Mouse (Mus musculus): ENCODE data around the gene Ociad2.
"Not testable (repeated sequence)": the region's sequence is repeated elsewhere in the genome, so short reads cannot be mapped to it uniquely, and the experiment has no call there.

Ociad2 gene

DNA sequence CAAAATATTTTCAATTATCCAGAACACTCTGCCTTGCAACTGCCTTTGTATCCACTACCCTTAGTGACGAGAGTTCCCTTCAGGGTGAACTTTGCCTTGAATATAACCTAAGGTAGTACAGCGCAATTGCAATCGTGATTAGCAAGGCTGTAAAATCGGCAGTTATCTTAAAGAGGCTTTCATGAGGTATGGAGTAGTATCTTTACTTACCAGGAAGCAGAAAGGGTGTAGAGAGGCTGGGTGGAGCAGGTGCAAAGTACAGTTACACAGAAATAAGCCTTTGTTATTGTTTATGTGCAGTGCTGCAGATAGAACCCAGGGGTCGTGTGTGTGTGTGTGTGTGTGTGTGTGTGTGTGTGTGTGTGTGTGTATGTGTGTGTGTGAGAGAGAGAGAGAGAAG lies 14.6 kb upstream of the Ociad2 start:
- in situ Hi-C loops (cut with MboI; ENCODE audit: low sequenced_read_pairs), result no loop called here

- in situ Hi-C loops (cut with MboI; ENCODE audit: low sequenced_read_pairs), result no loop called here
Measured at GRCm38 (mm10) chr5:73353978-73354377, 13.2 kb upstream of the Ociad2 start.

- in situ Hi-C loops (cut with MboI; ENCODE audit: low sequenced_read_pairs), result no loop called here
Measured at GRCm38 (mm10) chr5:73353519-73353918, 12.7 kb upstream of the Ociad2 start.

GRCm38 (mm10) chr5:73351796-73352195 lies 11.0 kb upstream of the Ociad2 start:
- in situ Hi-C loops (cut with MboI; ENCODE audit: low sequenced_read_pairs), result no loop called here

DNA sequence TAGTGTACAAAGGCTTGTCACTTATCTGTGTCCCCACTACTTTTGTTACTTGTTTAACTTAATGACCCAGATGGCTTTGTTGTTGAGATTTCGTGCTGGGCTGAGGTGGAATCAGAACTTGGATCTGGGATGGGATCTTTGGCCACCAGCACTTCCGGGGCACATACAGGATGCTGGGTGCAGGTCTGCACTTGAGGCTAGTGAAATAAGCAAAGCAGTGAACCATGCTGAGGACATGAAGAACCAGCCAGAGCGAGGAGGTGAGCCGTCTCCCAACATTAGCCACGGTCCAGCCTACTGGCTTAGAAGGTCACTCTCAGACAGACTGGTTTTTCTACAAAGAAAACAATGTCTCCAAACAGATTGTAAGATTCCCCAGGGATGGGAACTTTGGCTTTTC lies 8.7 kb upstream of the Ociad2 start:
- in situ Hi-C loops (cut with MboI; ENCODE audit: low sequenced_read_pairs), result no loop called here

DNA sequence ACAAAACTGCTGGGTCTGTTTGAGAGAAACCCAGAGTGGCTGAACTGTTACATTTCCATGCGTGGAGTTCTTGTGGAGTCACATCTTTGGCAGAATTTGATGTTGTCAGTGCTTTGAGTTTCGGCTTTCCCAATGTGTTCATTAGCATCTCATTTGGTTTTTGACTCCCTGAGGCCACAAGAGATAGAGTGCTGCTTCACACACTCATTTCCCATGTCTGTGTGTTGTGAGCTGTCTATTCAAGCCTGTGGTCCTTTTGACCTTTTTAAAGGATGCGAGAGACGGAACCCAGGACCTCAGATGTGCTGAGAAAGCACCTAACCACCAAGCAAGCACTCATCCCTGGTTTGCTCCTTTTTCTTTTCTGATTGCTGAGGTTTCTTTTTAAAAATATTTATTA lies 4.4 kb upstream of the Ociad2 start:
- in situ Hi-C loops (cut with MboI; ENCODE audit: low sequenced_read_pairs), result no loop called here

DNA sequence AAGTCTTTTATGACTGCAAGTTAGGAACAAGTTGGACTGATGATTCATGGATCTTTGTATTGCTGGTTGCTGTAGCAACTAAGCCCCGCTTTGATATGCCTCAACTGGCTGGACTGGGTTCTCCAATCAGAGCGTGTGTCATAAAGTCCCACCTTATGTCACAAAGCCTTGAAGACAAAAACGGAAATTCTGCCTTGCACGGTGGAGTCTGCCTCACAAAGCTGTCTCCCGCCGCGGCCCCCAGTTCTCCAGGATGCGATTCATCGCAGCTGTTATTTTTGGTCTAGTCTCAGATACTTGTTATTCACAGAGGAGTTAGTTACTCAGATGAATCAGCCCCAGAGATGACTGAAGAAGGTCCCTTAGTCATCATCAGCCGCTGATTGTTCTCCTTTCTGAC lies 3.5 kb upstream of the Ociad2 start:
- in situ Hi-C loops (cut with MboI; ENCODE audit: low sequenced_read_pairs), result no loop called here

DNA sequence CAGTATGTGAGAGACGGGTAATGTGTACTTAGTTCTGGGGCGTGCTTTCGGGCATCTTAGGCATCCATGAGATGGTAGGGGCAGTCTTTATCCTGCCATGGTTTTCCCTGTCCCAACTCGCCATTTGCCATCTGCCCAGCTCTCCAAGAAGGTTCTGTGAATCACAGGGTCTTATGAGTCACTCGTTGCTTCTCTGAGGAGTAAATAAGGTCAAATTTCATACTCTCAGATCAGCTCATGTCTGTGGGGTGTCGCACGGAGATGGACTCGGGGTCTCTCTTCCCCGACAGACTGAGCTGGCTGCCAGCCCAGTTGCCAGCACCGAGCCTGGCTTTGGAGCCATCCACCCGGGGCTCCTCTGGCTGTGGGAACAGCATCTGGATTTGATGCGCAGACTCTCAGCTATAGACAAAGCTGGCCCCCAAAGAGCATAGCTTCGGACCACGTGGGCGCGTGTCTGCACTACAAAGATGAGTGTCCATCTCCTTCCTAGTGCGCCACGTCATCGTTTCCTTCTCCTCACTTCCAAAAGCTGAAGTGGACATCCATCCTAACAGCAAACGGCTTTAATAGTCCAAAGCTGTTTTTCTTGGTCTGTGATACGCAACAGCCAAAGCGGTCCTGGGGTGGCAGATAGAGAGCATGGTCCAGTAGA lies 2.0 kb upstream of the Ociad2 start:
- in situ Hi-C loops (cut with MboI; ENCODE audit: low sequenced_read_pairs), result no loop called here

DNA sequence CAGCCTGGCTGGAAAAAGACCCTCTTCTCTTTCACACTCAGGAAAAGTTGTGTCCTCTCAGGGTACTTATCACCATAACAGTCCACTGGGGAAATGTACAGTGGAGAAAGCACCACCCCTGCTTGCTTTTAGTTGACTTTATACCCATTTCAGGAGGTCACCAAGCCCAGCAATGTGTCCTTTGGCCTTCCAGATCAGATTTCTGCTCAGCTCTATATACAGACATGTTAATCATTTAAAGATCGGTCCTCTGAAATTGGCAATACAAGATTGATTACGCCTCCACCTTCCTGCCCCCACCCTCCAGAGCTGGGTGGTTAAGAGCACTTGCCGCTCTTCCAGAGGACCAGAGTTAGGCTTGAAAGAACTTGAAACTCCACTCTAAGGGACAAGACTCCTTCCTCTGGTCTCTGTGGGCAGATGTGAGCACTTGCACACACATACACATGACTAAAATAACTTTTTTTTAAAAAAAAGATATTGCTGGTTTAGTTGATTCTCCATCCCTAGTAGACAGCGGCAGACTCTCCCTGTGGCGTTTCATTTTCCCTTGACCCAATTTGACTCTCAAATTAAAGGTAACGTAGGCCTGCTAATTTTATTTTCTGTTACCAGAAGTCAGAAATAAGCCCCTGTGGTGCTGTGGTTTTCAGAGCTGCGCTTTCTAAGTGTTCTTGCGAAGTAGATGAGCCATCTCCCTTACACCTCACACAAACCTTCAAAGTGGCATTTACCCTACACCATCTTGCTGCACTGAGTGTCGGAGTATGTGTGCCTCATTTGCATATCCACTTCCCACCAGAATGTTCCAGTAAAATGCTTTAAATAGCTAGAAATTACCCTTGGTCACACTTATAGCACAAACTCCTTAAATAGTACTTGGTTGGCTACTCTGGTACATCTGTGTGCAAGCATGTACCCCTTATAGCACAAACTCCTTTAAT lies 777 bp downstream of the Ociad2 start:
- in situ Hi-C loops (cut with MboI; ENCODE audit: low sequenced_read_pairs), result no loop called here

- in situ Hi-C loops (cut with MboI; ENCODE audit: low sequenced_read_pairs), result no loop called here
Measured at GRCm38 (mm10) chr5:73338832-73339163, 2.0 kb downstream of the Ociad2 start.

- in situ Hi-C loops (cut with MboI; ENCODE audit: low sequenced_read_pairs), result no loop called here
Measured at GRCm38 (mm10) chr5:73337961-73338831, 2.6 kb downstream of the Ociad2 start.

- in situ Hi-C loops (cut with MboI; ENCODE audit: low sequenced_read_pairs), result no loop called here
Measured at GRCm38 (mm10) chr5:73336448-73336847, 4.4 kb downstream of the Ociad2 start.

GRCm38 (mm10) chr5:73331002-73331401 lies 9.8 kb downstream of the Ociad2 start:
- in situ Hi-C loops (cut with MboI; ENCODE audit: low sequenced_read_pairs), result no loop called here

GRCm38 (mm10) chr5:73324526-73325170 lies 16.2 kb downstream of the Ociad2 start:
- in situ Hi-C loops (cut with MboI; ENCODE audit: low sequenced_read_pairs), result no loop called here

- in situ Hi-C loops (cut with MboI; ENCODE audit: low sequenced_read_pairs), result no loop called here
Measured at GRCm38 (mm10) chr5:73323602-73324001, 17.2 kb downstream of the Ociad2 start.

DNA sequence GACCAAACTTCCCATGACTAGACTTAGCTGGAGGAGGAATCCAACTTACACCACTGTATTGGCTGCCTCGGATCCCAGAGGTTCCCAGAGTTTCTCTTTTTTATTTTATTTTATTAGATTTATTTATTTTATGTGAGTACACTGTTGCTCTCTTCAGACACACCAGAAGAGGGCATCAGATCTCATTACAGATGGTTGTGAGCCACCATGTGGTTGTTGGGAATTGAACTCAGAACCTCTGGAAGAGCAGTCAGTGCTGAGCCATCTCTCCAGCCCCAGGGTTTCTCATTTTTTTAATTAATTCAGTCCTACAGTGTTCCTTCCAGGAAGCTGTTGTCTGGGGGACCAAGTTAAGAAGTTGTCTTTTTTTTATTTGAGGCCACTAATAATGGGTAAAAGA lies 18.1 kb downstream of the Ociad2 start:
- in situ Hi-C loops (cut with MboI; ENCODE audit: low sequenced_read_pairs), result not testable (repeated sequence)

DNA sequence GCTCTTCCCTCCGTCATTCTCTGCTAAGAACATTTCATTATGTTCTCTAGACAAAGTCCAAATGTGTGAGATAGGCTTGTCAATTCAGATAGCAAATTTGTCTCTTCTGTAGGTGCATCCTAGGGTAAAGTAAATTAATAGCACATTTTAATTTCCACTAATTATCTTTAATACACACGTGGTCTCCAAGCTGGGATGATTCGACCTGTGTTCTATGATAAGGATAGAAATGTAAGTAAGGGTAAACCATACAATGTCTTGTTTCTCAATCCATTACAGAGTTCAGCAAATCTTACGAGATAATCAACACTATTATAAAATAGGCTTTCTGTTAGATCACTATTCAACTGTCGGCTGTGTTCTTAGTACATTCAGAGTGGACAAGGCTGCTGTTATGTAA lies 21.5 kb downstream of the Ociad2 start:
- in situ Hi-C loops (cut with MboI; ENCODE audit: low sequenced_read_pairs), result no loop called here

- in situ Hi-C loops (cut with MboI; ENCODE audit: low sequenced_read_pairs), result no loop called here
Measured at GRCm38 (mm10) chr5:73314654-73315053, 26.2 kb downstream of the Ociad2 start.

- in situ Hi-C loops (cut with MboI; ENCODE audit: low sequenced_read_pairs), result no loop called here
Measured at GRCm38 (mm10) chr5:73313591-73313990, 27.2 kb downstream of the Ociad2 start.

- in situ Hi-C loops (cut with MboI; ENCODE audit: low sequenced_read_pairs), result no loop called here
Measured at GRCm38 (mm10) chr5:73311458-73311857, 29.4 kb downstream of the Ociad2 start.

DNA sequence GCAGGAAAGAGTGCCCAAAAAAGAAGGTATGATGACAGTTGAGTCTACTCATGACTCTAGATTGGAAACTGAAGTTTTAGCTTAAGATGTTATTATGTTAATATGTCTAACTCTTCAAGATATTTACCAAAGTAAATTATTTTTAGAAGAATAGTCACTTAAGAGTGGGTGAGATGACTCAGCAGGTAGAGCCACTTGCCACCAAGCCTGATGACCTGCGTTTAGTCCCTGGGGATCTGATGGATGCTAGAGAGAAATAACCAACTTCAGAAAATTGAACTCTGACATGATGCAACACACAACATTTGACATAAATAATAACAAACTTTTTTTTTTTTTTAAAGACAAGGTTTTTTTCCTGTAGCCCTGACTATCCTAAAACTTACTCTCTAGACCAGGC lies 30.4 kb downstream of the Ociad2 start:
- in situ Hi-C loops (cut with MboI; ENCODE audit: low sequenced_read_pairs), result no loop called here

Data from CH12F3 (cell line).